Mouse (Mus musculus) myocyte (in vitro differentiated cells): ENCODE data around the gene Rbms1. TPM values are rescaled to one million over a fixed set of nuclear protein-coding genes. Genes with fewer than 3 reads are reported as not detected.

Experiments used
- H3K27me3 ChIP-seq: one replicate; pipeline ENCODE4 v1.6.1; 2011; ENCODE audit not compliant: control insufficient read depth, insufficient read depth, insufficient read length
- H3K36me3 ChIP-seq: one replicate; pipeline ENCODE4 v1.6.1; 2011; ENCODE audit not compliant: control insufficient read depth, insufficient read depth
- H3K4me2 ChIP-seq: one replicate; pipeline ENCODE4 v1.6.1; 2011; ENCODE audit warnings: low read depth, control low read depth
- H3K4me3 ChIP-seq: one replicate; pipeline ENCODE4 v1.5.1; 2011; ENCODE audit warnings: mild to moderate bottlenecking, control low read depth, moderate library complexity
- H3K79me2 ChIP-seq: one replicate; pipeline ENCODE4 v1.6.1; 2011; ENCODE audit not compliant: control insufficient read depth, insufficient read depth
- H3ac ChIP-seq: one replicate; pipeline ENCODE4 v1.6.1; 2011; ENCODE audit not compliant: control insufficient read depth, insufficient read length
- CEBPB ChIP-seq: IDR thresholded peaks from 2 replicates; pipeline ENCODE4 v1.6.1; 2011; ENCODE audit warnings: mild to moderate bottlenecking, moderate library complexity; ENCODE audit not compliant: poor library complexity, insufficient read depth, severe bottlenecking
- E2F4 ChIP-seq: IDR thresholded peaks from one replicate; pipeline ENCODE4 v1.6.1; 2011; ENCODE audit warnings: mild to moderate bottlenecking, control low read depth, moderate library complexity; ENCODE audit not compliant: insufficient read depth
- MAX ChIP-seq: IDR thresholded peaks from one replicate; pipeline ENCODE4 v1.6.1; 2011; ENCODE audit warnings: low read depth, mild to moderate bottlenecking, control low read depth
- MYOD1 ChIP-seq, 3 experiments: IDR thresholded peaks; one replicate each; pipeline ENCODE4 v1.6.1; 2011; ENCODE audit warnings: control low read depth in 2 of 3, low read depth in 2 of 3, mild to moderate bottlenecking in 2 of 3, moderate library complexity in 1 of 3; ENCODE audit not compliant: insufficient read length in 2 of 3, control insufficient read depth in 1 of 3
- MYOG ChIP-seq, 3 experiments: IDR thresholded peaks; one replicate each; pipeline ENCODE4 v1.6.1; 2011; ENCODE audit warnings: control low read depth in 2 of 3, low read depth in 2 of 3, mild to moderate bottlenecking in 2 of 3; ENCODE audit not compliant: insufficient read length in 2 of 3, control insufficient read depth in 1 of 3, insufficient read depth in 1 of 3
- POLR2A ChIP-seq: IDR thresholded peaks from one replicate; pipeline ENCODE4 v1.6.1; 2011; ENCODE audit warnings: low read depth, mild to moderate bottlenecking, control low read depth, moderate library complexity; ENCODE audit not compliant: insufficient read length
- POLR2AphosphoS2 ChIP-seq: IDR thresholded peaks from one replicate; pipeline ENCODE4 v1.6.1; 2011; ENCODE audit warnings: low read depth, control low read depth; ENCODE audit not compliant: insufficient read length
- REST ChIP-seq: IDR thresholded peaks from one replicate; pipeline ENCODE4 v1.6.1; 2011; ENCODE audit warnings: mild to moderate bottlenecking, control low read depth, moderate library complexity; ENCODE audit not compliant: insufficient read depth, insufficient read length
- SRF ChIP-seq: IDR thresholded peaks from one replicate; pipeline ENCODE4 v1.6.1; 2011; ENCODE audit warnings: low read depth; ENCODE audit not compliant: control insufficient read depth, insufficient read length
- TCF12 ChIP-seq: IDR thresholded peaks from one replicate; pipeline ENCODE4 v1.6.1; 2011; ENCODE audit warnings: mild to moderate bottlenecking, control low read depth; ENCODE audit not compliant: poor library complexity, insufficient read depth, severe bottlenecking
- TCF3 ChIP-seq: IDR thresholded peaks from one replicate; pipeline ENCODE4 v1.6.1; 2011; ENCODE audit warnings: low read depth, control low read depth; ENCODE audit not compliant: insufficient read length
- USF1 ChIP-seq: IDR thresholded peaks from one replicate; pipeline ENCODE4 v1.6.1; 2011; ENCODE audit warnings: low read depth, mild to moderate bottlenecking, control low read depth, moderate library complexity
- polyA plus RNA-seq: library from polyadenylated mRNA; unstranded; fragments of >200 nt; fragmentation: generic; extraction: Trizol; gene quantifications from one replicate; pipeline ENCODE4 v1.2.1, GENCODE M21; 2012; ENCODE audit warnings: missing spikeins

Gene Rbms1
- polyA plus RNA-seq, 1 experiment, result 34.8 TPM

GRCm38 (mm10) chr2:60788173-60788908 lies 174.7 kb downstream of the Rbms1 start:
- H3K36me3 ChIP-seq, result peaks cover 52% of the 10 kb centered on the region
- H3K79me2 ChIP-seq, result peaks cover 21% of the 10 kb centered on the region
- H3ac ChIP-seq, result no peak overlapping the region
- H3K4me3 ChIP-seq, result no peak overlapping the region
- no peak overlapping the region for H3K4me2 ChIP-seq
- TF ChIP-seq SRF (no peak), POLR2AphosphoS2 (no peak), CEBPB (no peak), POLR2A (no peak), MAX (no peak)
- no peaks in the 10 kb centered on the region for H3K27me3 ChIP-seq

GRCm38 (mm10) chr2:60787088-60787487 lies 175.9 kb downstream of the Rbms1 start:
- Histone ChIP-seq H3K79me2 (peaks cover 19% of the 10 kb centered on the region), H3K36me3 (peaks cover 55% of the 10 kb centered on the region), H3K4me2 (no peak overlapping the region), H3K27me3 (no peaks in the 10 kb centered on the region), H3ac (no peak overlapping the region), H3K4me3 (no peak overlapping the region)
- TF ChIP-seq MAX, result no peak

GRCm38 (mm10) chr2:60786289-60786688 lies 176.7 kb downstream of the Rbms1 start:
- Histone ChIP-seq H3K27me3 (no peaks in the 10 kb centered on the region), H3K79me2 (peaks cover 15% of the 10 kb centered on the region), H3K4me2 (no peak overlapping the region), H3K4me3 (no peak overlapping the region), H3ac (no peak overlapping the region), H3K36me3 (peaks cover 55% of the 10 kb centered on the region)
- TF ChIP-seq REST, result no peak
- no peak for TF ChIP-seq TCF3
- TF ChIP-seq MYOD1 (IDR thresholded peaks at IDR 0.05; ENCODE audit: control insufficient read depth in 1 of 3, insufficient read length in 2 of 3, low read depth in 2 of 3), result no peak
- no peak for TF ChIP-seq MAX
- TF ChIP-seq POLR2A, result no peak
- TF ChIP-seq MYOG (IDR thresholded peaks at IDR 0.05; ENCODE audit: control insufficient read depth in 1 of 3, insufficient read depth in 1 of 3, insufficient read length in 2 of 3, low read depth in 2 of 3), result no peak
- TF ChIP-seq CEBPB, result no peak
- TF ChIP-seq E2F4, result no peak
- TF ChIP-seq SRF, result no peak
- no peak for TF ChIP-seq TCF12
- no peak for TF ChIP-seq USF1
- no peak for TF ChIP-seq POLR2AphosphoS2

- Histone ChIP-seq H3K36me3 (peaks cover 70% of the 10 kb centered on the region), H3K27me3 (no peaks in the 10 kb centered on the region), H3ac (no peak overlapping the region), H3K4me2 (no peak overlapping the region), H3K4me3 (no peak overlapping the region), H3K79me2 (no peaks in the 10 kb centered on the region)
- TF ChIP-seq CEBPB (no peak), MYOD1 (IDR thresholded peaks at IDR 0.05; ENCODE audit: control insufficient read depth in 1 of 3, insufficient read length in 2 of 3, low read depth in 2 of 3) (no peak), MYOG (IDR thresholded peaks at IDR 0.05; ENCODE audit: control insufficient read depth in 1 of 3, insufficient read depth in 1 of 3, insufficient read length in 2 of 3, low read depth in 2 of 3) (no peak), MAX (no peak), POLR2A (no peak), E2F4 (no peak), SRF (no peak), USF1 (no peak), TCF12 (no peak), POLR2AphosphoS2 (no peak), REST (no peak), TCF3 (no peak)
Measured at GRCm38 (mm10) chr2:60774501-60774900, 188.5 kb downstream of the Rbms1 start.

GRCm38 (mm10) chr2:60773592-60773991 lies 189.4 kb downstream of the Rbms1 start:
- Histone ChIP-seq H3K36me3 (peaks cover 68% of the 10 kb centered on the region), H3K4me2 (no peak overlapping the region), H3K79me2 (no peaks in the 10 kb centered on the region), H3K27me3 (no peaks in the 10 kb centered on the region), H3K4me3 (no peak overlapping the region), H3ac (no peak overlapping the region)
- TF ChIP-seq MYOG (IDR thresholded peaks at IDR 0.05; ENCODE audit: control insufficient read depth in 1 of 3, insufficient read depth in 1 of 3, insufficient read length in 2 of 3, low read depth in 2 of 3) (no peak), TCF12 (no peak), MYOD1 (IDR thresholded peaks at IDR 0.05; ENCODE audit: control insufficient read depth in 1 of 3, insufficient read length in 2 of 3, low read depth in 2 of 3) (no peak), E2F4 (no peak), USF1 (no peak), POLR2AphosphoS2 (no peak), SRF (no peak), MAX (no peak)
